Mouse (Mus musculus) gastrocnemius, adult 8-10 months (tissue): ENCODE results near the gene Il6st. TPM values are rescaled to one million over a fixed set of nuclear protein-coding genes. Genes with fewer than 3 reads are reported as not detected.

ENCODE experiments used
- DNase-seq, 2 experiments: peaks; one replicate each; pipeline ENCODE4 v3.0.0; 2022; ENCODE audit warnings: low spot score in 2 of 2
- total RNA-seq, 4 experiments: library from RNA; stranded (reverse); gene quantifications; 2 replicates each; pipeline ENCODE4 v1.2.4; 2022

Il6st gene
- total RNA-seq, 4 experiments from 2014 or later, result 158 to 222 (median 193) TPM

DNA sequence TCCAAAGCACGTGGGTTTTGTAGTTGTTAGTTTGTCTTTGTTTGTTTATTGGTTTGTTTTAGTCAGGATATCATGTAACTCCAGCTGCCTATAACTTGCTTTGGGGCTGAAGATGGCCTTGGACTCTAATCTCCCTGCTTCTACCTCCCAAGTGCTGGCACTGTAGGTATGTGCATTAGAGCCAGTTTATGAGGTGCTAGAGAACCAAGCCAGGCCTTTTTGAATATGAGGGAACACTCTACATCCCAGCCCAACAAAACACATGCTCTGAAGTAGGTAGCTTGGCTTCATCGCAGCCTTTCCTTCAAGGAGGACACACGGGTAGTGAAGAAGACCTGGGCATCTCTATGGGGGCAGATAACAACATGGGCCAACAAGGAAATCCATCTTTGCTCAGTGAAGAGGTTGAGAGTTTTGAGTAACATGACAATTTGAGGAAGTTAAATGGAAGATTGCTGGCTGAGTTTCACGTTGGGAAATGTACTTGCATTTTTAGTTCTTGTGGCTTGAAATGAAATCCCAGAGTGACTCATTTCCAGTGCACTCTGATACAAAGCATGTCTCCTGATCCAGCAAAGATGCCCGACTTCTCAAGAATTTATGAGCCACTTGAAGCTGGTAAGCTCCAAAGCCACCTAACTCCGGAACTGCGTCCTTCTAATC lies 20.9 kb upstream of the Il6st start:
- DNase-seq, result no peak

DNA sequence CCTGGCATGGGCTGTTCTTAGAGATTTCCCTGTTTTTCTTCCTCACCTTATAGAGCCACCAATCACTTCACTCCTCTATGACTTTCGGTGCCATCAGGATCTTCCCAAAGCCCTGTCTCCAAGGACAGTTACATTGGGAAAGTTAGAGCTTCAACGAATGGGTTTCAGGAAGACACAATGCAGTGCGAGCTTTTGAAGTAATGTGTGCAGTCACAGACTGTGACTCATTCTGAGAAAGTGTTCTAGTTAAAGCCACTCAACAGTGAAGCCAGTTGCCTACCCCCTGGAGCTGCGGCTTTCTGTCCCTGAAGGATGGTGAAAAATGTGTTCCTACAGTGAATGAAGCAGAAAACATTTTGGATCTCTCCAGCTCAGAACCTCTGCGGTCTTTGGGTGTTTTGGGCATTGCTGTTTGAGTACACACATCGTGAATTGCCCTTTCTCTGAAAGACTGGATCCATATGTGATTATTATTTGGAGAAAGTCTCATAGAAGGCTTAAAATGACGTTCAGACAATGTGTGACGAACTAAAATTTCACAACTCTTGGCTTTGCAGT lies 16.7 kb upstream of the Il6st start:
- DNase-seq, result no peak

DNA sequence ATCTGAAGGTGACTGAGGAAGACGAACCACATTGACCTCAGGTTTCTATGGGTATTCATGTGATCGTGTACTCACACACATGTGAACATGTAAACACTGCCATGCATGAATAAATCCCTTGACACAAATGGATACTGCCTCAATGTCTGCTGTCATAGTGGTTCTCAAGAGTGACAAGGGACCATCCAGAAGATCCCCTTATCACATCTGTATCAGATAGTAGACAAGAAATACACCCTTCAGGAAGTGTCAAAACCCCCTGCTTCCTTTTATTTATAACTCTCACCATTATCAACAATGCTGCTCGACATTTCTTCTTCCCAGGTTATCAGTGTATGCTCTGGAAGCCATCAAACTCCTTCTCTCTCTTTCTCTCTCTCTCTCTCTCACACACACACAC lies 13.7 kb upstream of the Il6st start:
- DNase-seq, result no peak

DNA sequence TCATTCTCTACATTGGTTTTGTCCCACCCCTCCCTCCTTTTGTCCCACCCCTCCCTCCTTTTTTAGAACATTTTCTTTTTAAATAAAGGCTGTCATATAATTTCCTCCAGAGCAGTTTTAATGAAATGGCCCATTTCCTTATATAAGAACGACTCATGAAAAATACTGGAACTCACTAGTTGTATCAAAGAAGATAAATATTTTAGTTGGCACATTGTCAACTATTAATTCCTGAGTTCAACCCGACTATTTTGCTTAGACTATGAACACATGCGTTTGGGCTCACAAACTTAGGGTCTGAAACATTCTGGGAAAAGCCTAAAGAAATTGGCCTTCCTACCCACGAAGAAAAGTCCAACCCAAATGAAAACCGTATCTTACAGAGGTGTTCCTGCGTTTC lies 6.5 kb upstream of the Il6st start:
- no peak for DNase-seq

DNA sequence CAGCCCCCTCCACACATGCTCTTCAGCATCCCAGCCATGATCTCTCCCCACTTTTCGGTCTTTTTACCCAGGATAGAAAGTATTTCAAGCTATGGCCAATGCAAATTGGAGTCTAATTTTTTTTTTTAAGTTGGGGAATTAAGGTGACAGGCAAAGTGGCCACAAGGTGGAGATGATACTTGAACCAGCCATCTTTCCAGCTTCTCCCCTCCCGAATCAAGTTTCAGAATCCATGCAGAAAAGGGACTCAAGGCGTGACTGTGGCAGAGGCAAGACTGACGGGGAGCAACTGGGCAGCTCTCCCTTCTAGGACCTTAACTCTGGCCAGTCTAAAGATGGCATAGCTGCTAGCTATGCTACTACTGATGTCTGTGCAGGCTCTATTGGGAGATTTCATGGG lies 5.9 kb upstream of the Il6st start:
- DNase-seq, result no peak

DNA sequence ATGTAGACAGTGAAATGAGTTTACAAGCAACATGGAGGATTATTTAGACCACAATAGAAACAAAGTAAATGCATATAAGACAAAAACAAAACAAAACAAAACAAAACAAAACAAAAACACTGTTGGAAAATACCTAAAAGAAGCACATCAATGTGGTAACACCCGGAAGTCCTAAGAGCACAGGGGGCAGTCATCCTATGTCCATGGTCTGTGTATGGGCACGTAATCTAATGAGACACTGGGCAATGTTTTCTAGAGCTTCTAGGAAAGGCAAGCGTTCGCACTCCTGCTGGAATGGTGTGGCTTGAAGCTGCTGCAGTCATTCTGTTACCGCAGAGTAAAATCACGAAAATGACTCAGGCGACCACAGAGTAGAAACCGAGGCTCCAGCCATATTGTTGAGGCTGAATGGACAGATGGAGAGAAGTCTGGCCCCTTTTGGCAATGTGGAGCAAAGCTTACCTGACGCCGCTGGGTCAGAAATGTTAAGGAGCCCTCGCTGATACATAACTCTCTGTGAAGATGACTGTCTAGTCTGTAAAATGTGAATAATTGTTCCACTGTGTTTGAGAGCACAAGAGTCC lies 5.3 kb upstream of the Il6st start:
- no peak for DNase-seq

DNA sequence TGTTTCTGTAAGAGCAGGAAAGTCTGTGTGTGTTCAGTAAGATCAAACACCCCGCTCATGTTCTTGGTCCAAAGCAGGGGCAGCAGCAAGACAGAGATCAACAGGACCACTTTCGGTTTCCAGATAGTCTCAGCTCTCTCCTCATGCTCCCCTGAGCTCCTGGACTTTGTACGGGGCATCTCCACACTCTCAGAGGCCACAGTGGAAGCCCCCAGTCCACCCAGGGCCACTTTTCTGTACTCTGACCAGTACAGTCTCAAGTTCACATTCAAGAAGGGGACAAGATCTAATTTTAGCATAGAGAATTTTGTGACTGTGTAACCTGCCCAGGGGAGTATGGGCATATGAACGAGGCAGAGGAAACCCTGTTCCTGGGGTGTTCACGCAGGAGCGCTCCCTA lies 3.9 kb upstream of the Il6st start:
- DNase-seq, result no peak

DNA sequence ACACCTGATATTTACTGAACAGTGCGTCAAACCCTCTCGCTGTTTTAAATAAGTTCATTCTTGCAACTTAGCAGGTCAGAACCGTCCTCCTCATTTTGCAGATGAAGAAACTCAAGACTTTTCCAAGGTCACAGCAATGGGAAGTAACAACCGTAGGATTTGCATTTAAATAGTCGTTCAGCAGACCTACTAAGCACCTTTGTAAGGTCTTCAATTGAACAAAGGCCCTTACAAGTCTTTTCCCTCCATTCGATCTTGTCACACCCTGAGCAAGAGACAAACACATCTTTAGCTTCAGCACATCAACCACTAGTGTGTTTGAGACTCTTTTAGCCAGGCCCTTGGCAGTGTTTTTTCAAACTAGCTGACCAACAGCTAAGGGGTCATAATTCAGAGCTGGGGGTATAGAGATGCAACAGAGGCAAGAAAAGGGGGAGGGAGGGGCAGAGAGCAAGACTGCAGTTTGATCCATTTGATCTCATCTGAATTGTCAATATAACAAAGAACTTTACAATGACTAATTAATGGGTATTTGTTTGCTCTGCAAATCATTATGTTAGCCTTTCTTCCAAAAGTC lies 1.4 kb upstream of the Il6st start:
- DNase-seq, result no peak

DNA sequence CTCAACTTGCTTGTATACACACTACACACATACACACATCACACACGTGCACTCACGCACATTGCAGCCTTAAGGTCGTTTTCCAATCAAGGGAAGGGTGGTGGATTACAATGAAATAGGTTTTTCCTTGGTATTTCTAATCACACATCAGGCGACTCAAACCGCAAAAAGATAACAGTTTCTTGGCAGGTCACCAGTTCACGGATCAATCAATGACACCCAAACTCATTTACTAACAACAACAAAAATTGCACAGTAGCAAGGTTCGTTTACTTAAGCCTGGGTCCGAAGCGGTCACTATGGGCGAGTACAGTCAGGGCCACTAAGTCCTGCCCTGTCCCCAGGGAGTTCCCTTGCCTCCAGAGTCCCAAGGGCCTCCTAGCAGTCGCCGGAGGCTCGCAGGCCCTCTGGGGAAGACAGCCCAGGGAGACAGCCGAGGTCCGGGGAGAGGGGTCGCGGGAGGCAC lies 500 bp upstream of the Il6st start:
- no peak for DNase-seq

DNA sequence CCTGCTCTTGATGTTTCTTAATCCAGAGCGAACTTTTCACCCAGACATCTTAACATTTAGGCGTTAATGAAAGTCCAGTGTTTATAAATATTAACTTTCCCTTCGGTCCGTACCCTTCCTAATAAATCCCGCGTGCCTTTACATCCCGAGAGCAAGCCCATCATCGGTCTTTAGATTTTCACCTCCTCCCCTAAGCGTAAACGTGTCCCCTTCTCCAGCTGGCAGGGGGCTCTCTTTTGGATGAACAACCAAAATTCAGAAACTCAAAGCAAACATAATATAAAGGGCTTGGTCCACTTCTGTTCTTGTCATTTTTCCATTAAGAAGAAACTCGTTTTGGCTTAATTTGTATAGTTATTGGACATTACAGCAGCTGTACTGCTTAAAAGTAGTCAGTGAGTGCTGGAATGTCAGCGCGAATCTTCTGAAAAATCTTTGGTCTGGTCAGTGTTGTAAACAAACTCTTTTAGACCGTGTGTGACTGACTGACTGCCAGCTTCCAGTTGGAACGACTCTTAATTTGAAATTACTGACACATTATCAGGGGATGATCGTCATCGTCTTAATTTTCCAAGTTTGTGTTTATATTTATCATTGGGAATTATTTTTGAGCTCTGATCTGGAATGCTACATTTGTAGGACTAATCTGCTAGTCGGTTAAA lies 887 bp downstream of the Il6st start:
- DNase-seq, result no peak

DNA sequence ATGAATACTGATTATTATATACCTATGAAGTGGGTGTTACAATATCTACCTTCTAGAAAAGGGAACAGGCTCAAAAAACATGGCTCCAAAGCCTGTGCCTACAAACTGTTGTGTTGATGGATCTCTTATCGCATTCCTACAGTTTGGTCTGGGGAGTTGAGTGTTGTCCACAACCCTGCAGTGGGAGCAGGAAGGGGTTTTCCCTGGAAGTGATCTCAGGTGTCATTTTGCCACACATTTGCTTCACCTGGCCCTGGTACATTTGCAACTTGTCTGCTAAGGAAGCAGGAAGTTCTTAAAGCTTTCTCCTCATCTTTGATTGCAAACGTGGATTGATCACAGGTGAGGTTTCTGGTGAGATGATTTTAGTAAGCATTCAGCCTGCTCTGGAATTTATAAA lies 1.7 kb downstream of the Il6st start:
- DNase-seq, result no peak

DNA sequence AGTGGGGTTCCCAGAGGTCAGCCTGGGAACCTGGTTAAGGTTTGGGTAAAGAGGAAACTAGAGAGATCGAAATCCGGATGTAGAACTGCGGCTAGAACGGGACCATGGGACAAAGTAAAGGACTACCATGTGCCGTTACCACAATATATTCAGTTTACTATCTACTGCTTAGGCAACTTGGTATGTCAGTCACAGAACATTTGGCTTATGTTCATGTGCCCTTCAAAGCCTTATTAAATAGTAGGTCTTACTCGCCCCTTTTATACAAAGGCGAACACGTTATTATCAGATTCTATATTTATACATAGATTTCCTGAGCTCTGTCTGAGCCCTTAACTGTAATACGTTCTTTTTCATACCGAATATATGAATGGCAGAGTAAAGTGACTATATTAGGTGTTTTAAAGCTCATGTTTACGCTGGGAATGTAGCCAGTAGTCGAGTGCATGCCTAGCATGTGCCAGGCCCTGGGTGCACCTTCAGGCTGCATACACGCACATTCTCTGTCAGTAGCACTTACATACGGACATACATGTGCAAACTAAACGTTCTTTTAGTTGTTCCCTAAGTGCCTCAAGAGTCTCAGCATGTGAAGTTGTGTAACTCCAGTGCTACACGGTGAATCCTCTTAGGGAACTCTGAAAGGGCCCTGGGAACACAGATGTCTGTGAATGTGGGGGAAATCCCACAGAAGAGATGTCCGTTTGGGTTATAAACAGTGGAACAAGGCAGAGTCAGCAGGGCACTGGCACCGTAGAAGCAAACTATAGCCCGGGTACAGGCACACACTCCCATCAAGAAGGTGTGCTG lies 2.5 kb downstream of the Il6st start:
- DNase-seq, result no peak

DNA sequence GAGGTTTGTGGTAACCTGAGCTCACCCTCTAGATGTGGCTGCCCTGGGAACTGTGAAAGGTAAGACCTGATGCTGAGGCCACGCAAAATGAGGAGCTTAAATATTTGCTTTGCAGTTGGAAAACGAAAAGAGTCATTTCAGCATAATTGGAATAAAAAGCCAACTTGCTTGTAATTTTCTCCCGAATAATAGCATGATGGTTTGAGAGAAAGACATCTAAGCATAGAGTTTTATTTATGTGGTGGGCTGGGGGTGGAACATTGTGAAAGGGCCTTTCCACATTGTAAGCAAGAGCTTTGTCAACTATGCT lies 3.0 kb downstream of the Il6st start:
- DNase-seq, result no peak

DNA sequence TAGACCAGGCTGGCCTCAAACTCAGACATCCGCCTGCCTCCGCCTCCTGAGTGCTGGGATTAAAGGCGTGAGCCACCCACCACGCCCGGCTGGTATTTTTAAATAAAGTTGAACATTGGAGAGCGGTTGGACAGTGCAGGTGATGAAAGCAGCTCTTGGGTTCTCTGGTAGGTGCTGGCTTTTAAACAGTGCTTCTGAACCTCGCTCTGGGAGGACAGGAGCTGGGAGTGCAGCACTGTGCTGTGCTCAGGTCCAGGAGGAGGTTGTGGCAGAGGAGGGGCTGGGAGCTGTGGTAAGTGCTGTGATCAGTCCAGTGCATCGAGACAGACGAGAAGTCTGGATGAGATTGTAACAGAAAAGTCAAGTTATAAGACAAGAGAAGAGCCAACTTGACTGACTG lies 3.5 kb downstream of the Il6st start:
- DNase-seq, result no peak

DNA sequence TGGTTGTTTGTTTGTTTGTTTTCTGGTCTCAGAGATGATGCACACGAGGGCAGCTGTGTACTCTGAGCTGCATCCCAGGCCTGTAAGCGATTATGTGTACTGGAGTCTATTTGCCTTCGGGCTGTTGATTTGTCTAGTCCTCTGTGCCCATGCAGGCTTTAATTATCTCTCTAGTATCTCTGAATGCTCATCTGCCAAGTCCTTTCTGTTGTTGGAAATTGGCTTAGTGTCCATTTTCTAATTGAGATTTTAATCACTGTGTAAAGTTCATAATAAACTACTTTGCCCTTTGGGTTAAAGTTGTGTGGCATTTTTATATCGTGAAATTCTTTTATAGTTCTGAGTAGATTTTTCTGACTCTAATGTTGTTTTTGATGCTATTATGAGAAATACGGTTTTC lies 5.6 kb downstream of the Il6st start:
- no peak for DNase-seq

DNA sequence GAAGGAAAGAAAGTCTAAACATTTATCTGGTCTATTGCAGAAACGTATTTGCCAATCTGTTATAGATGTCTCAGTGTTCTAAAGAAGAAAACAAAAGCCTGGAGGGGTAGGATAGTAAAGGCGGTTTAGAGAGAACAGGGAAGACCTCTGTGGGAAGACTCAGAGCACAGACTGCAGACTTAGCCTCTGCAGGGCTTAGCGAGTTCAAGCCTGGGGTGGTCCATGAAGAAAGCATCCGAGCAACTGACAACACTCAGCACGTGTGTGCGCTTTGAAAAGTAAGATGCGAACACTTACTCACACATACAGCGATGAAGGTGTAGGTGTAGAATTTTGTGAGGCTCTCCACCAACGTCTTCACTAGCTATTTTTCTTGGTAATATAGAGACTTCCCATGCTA lies 7.3 kb downstream of the Il6st start:
- DNase-seq, result no peak

DNA sequence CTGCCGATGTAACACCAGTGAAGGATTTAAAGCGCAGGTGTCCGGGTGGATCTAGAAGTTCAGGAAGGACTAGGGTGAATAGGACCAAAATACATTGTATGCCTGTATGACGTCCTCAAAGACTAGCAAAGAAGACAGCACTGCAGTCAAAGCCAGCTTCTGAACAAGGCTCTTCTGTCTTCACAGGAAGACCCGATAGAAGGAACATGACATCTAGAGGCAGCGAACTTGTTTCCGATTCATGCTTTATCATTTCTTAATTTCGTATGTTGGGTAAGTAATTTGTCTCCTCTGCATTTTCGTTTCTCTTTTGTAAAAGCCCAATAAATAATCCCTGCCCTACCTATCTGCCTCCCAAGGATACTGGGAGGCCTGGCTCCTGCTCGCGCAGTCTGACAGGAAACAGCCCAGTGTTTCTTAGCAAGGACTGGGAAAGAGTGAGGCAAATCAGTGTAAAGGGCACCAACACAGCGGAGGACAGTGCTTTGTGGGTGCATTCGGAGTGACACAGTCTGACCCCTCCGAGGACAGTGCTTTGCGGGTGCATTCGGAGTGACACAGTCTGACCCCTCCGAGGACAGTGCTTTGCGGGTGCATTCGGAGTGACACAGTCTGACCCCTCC lies 8.6 kb downstream of the Il6st start:
- no peak for DNase-seq

DNA sequence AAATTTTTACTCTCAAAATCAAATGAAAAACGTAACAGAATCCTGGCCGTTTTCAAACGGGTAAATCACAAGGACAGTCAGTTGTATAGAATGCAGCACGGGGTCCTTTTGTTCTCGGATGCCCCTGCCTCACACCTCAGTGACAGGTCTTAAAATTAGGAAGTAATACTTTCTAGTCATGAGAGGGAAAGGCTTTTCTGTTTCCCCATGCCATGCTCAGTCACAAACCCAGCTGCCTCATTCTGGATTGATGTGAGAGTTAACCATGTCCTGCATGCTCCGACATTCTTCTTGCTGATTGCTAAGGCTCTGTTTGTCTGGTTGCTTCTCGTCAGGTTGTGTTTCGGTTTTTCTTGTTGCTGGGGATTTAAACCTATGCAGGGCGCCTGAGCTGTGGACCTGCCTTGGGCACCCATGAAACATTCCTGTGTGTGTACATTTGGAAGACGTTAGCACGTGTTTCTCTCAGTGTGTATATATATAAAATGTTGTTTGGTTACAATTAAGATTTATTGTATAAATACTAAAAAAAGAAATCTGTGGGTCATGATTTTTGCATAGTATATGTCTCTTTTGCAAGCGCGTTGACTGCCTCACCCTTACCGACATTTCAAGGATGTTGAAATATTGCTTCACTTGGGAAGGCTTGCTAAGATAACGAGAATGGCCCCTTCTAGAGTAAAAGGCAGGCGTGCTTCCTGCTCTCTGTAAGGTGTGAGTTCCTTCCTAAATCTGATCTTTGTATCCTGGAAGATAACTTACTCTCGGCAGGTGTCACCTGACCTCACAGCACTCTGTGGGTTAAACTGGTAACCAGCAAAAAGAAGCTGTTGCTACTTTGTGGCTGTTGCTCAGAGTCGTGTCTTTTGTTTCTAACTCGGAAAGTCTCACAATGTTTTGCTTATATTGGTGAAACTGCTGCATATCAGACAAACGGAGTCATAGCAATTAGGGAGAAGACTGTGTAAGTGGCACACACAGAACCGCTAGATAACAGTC lies 10.2 kb downstream of the Il6st start:
- DNase-seq, result no peak

DNA sequence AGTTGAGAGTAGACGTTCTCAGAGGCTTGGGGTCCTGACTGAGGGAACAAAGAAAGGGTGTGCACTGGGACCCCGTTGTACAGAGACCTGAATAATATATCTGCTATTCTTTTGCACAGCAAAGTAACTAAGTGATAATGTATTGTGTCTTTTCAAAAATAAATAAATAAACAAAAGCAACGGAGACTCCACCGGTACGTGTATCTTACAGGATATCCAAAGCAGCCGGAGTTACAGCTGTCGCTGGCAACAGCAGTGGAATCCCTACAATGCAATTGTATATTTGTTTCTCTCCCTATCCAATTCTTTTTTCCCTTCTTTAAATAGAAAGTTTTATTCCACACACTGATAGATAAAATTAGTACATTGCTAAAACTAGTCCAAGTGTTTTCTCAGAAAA lies 15.2 kb downstream of the Il6st start:
- no peak for DNase-seq

DNA sequence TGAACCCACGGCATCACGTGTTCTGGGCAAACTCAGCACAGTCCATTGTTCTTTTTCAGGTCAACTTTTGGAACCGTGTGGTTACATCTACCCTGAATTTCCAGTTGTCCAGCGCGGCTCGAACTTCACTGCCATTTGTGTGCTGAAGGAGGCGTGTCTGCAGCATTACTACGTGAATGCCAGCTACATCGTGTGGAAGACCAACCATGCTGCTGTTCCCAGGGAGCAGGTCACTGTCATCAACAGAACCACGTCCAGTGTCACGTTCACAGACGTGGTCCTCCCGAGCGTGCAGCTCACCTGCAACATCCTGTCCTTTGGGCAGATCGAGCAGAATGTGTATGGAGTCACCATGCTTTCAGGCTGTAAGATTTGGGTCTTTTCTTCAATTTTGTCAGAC lies 16.1 kb downstream of the Il6st start:
- DNase-seq, result no peak
